Mouse (Mus musculus): ENCODE results near the gene Hsd17b3.

- TF ChIP-seq CTCF (IDR thresholded peaks at IDR 0.05; ENCODE audit: borderline replicate concordance, extremely low read depth, insufficient read depth, insufficient read length) = no peak
- TF ChIP-seq POLR2A (IDR thresholded peaks at IDR 0.05; ENCODE audit: borderline replicate concordance, extremely low read depth, insufficient read depth, insufficient read length, poor library complexity, severe bottlenecking) = no peak
Measured at GRCm38 (mm10) chr13:64018586-64019141, 70.4 kb downstream of the Hsd17b3 start.
